Mouse (Mus musculus) stomach, postnatal 0 days (tissue): Measurements from ENCODE around the gene Wdr72. TPM values are rescaled to one million over a fixed set of nuclear protein-coding genes. Genes with fewer than 3 reads are reported as not detected.

Experiments
- ATAC-seq: fragments of 200-750 bp; cut with Nextera tagmentation; 2 replicates; pipeline ENCODE4 v1.8.0; 2017; ENCODE audit not compliant: low FRiP score, low TSS enrichment
- DNase-seq: peaks from one replicate; pipeline ENCODE4 v3.0.0-alpha.2; 2016; ENCODE audit warnings: low spot score
- H3K27ac ChIP-seq: fragments of 300-500 bp; sonication (generic); replicated peaks from 2 replicates; pipeline ENCODE4 v1.5.1; 2014; ENCODE audit warnings: mild to moderate bottlenecking, control low read depth
- H3K27me3 ChIP-seq: fragments of 300-500 bp; sonication (generic); 2 replicates; pipeline ENCODE4 v1.6.1; 2014; ENCODE audit warnings: low read length; ENCODE audit not compliant: control insufficient read depth, insufficient read depth
- H3K36me3 ChIP-seq: fragments of 300-500 bp; sonication (generic); 2 replicates; pipeline ENCODE4 v1.6.1; 2014; ENCODE audit warnings: low read length, mixed read lengths; ENCODE audit not compliant: control insufficient read depth, insufficient read depth
- H3K4me1 ChIP-seq: fragments of 300-500 bp; sonication (generic); replicated peaks from 2 replicates; pipeline ENCODE4 v1.6.1; 2014; ENCODE audit warnings: antibody characterized with exemption; ENCODE audit not compliant: control insufficient read depth, insufficient read depth
- H3K4me2 ChIP-seq: fragments of 300-500 bp; sonication (generic); replicated peaks from 2 replicates; pipeline ENCODE4 v1.6.1; 2014; ENCODE audit warnings: low read depth, mild to moderate bottlenecking, control low read depth, moderate library complexity
- H3K4me3 ChIP-seq: fragments of 300-500 bp; sonication (generic); 2 replicates; pipeline ENCODE4 v1.5.1; 2014; ENCODE audit warnings: low read depth, low read length, control low read depth
- H3K9ac ChIP-seq: fragments of 300-500 bp; sonication (generic); 2 replicates; pipeline ENCODE4 v1.6.1; 2014; ENCODE audit warnings: mild to moderate bottlenecking, low read length, control low read depth, mixed read lengths
- H3K9me3 ChIP-seq: fragments of 300-500 bp; sonication (generic); 2 replicates; pipeline ENCODE4 v1.6.1; 2016; ENCODE audit warnings: low read length; ENCODE audit not compliant: control insufficient read depth
- CTCF ChIP-seq: IDR thresholded peaks from 2 replicates; pipeline ENCODE4 v1.5.1; 2016; ENCODE audit warnings: antibody characterized with exemption, low read depth, mild to moderate bottlenecking, moderate library complexity
- EP300 ChIP-seq: optimal IDR thresholded peaks from 2 replicates; pipeline ENCODE3; 2016; ENCODE audit warnings: antibody characterized with exemption
- WGBS: fragments of 180-500 bp; shearing (Covaris S2); extraction: QIAGEN DNeasy Blood & Tissue Kit; methylation state at CpG from one replicate; pipeline ENCODE4 v1.1.7; 2014; 5-methylcytosine and 5-hydroxymethylcytosine counted together
- polyA plus RNA-seq: library from polyadenylated mRNA; unstranded; fragments of >200 nt; fragmentation: Nextera tagmentation; extraction: Ambion mirVana; gene quantifications from 2 replicates; pipeline ENCODE4 v1.2.1, GENCODE M21; 2015

The Wdr72 gene
- polyA plus RNA-seq, 1 experiment from 2014 or later, result 0.85 TPM

- WGBS, result 77% methylated on average over 6 of the region's 6 CpGs
- Histone ChIP-seq H3K27ac (no peak overlapping the region), H3K36me3 (no peaks in the 10 kb centered on the region), H3K9me3 (no peaks in the 10 kb centered on the region), H3K4me3 (no peak overlapping the region), H3K4me1 (no peaks in the 10 kb centered on the region), H3K9ac (no peak overlapping the region), H3K4me2 (no peak overlapping the region), H3K27me3 (no peaks in the 10 kb centered on the region)
- TF ChIP-seq EP300 (no peak), CTCF (no peak)
- DNase-seq (no peak), ATAC-seq (no peak)
These were observed 59.7 kb downstream of the Wdr72 start for GRCm38 (mm10) chr9:74169904-74170303.

GRCm38 (mm10) chr9:74186748-74187400 is 76.7 kb downstream of the Wdr72 start:
- no peak for TF ChIP-seq EP300
- no peak for TF ChIP-seq CTCF
- Histone ChIP-seq H3K27ac (0 out of 2 replicates have a peak overlapping the region, but pooled peaks have one; percentile 9), H3K9me3 (no peaks in the 10 kb centered on the region), H3K4me3 (no peak overlapping the region), H3K9ac (no peak overlapping the region), H3K4me1 (no peaks in the 10 kb centered on the region), H3K4me2 (peak overlapping the region; percentile 24), H3K27me3 (no peaks in the 10 kb centered on the region), H3K36me3 (no peaks in the 10 kb centered on the region)
- ATAC-seq (no peak), DNase-seq (peak; percentile 15)
- 25% methylated on average over 16 of the region's 16 CpGs for WGBS

- Histone ChIP-seq H3K36me3 (no peaks in the 10 kb centered on the region), H3K9ac (no peak overlapping the region), H3K4me3 (no peak overlapping the region), H3K9me3 (no peaks in the 10 kb centered on the region), H3K27ac (no peak overlapping the region), H3K4me1 (no peaks in the 10 kb centered on the region), H3K27me3 (no peaks in the 10 kb centered on the region), H3K4me2 (peak overlapping the region; percentile 24)
- no peak for DNase-seq
- 42% methylated on average over 8 of the region's 8 CpGs for WGBS
- TF ChIP-seq EP300 (no peak), CTCF (no peak)
- ATAC-seq, result peak; percentile 56; the same call in 1 of the 2 replicates
These were observed 77.4 kb downstream of the Wdr72 start for GRCm38 (mm10) chr9:74187401-74188029.

GRCm38 (mm10) chr9:74194898-74195297 is 84.7 kb downstream of the Wdr72 start:
- 92% methylated on average over 2 of the region's 2 CpGs for WGBS
- Histone ChIP-seq H3K36me3 (no peaks in the 10 kb centered on the region), H3K27me3 (no peaks in the 10 kb centered on the region), H3K27ac (no peak overlapping the region), H3K4me2 (no peak overlapping the region), H3K4me1 (no peaks in the 10 kb centered on the region), H3K9ac (no peak overlapping the region), H3K9me3 (no peaks in the 10 kb centered on the region), H3K4me3 (no peak overlapping the region)
- no peak for DNase-seq
- no peak for TF ChIP-seq EP300
- TF ChIP-seq CTCF, result no peak
- no peak for ATAC-seq

GRCm38 (mm10) chr9:74228272-74228671 is 118.1 kb downstream of the Wdr72 start:
- Histone ChIP-seq H3K27me3 (no peaks in the 10 kb centered on the region), H3K4me2 (no peak overlapping the region), H3K9ac (no peak overlapping the region), H3K36me3 (no peaks in the 10 kb centered on the region), H3K27ac (no peak overlapping the region), H3K4me1 (no peaks in the 10 kb centered on the region), H3K4me3 (no peak overlapping the region), H3K9me3 (no peaks in the 10 kb centered on the region)
- DNase-seq (no peak), ATAC-seq (no peak)
- no peak for TF ChIP-seq EP300
- TF ChIP-seq CTCF, result no peak
- WGBS, result 51% methylated on average over 6 of the region's 6 CpGs

GRCm38 (mm10) chr9:74241292-74241691 is 131.1 kb downstream of the Wdr72 start:
- Histone ChIP-seq H3K4me1 (no peaks in the 10 kb centered on the region), H3K9ac (no peak overlapping the region), H3K27ac (no peak overlapping the region), H3K9me3 (no peaks in the 10 kb centered on the region), H3K27me3 (no peaks in the 10 kb centered on the region), H3K4me2 (no peak overlapping the region), H3K36me3 (no peaks in the 10 kb centered on the region), H3K4me3 (no peak overlapping the region)
- DNase-seq (no peak), ATAC-seq (no peak)
- TF ChIP-seq EP300, result no peak
- no peak for TF ChIP-seq CTCF
- 63% methylated on average over 5 of the region's 5 CpGs for WGBS
